Mouse (Mus musculus) embryonic fibroblast, embryonic 13.5 days (primary cell): ENCODE results near the gene Helz.

ENCODE experiments used
- CTCF ChIP-seq: IDR thresholded peaks from 2 replicates; pipeline ENCODE4 v1.5.1; 2011; ENCODE audit warnings: mild to moderate bottlenecking, control low read depth, low read length, moderate library complexity, borderline replicate concordance; ENCODE audit not compliant: insufficient read depth
- POLR2A ChIP-seq: IDR thresholded peaks from 2 replicates; pipeline ENCODE4 v1.6.1; 2011; ENCODE audit warnings: low read depth, mild to moderate bottlenecking, control low read depth, low read length, moderate library complexity

DNA sequence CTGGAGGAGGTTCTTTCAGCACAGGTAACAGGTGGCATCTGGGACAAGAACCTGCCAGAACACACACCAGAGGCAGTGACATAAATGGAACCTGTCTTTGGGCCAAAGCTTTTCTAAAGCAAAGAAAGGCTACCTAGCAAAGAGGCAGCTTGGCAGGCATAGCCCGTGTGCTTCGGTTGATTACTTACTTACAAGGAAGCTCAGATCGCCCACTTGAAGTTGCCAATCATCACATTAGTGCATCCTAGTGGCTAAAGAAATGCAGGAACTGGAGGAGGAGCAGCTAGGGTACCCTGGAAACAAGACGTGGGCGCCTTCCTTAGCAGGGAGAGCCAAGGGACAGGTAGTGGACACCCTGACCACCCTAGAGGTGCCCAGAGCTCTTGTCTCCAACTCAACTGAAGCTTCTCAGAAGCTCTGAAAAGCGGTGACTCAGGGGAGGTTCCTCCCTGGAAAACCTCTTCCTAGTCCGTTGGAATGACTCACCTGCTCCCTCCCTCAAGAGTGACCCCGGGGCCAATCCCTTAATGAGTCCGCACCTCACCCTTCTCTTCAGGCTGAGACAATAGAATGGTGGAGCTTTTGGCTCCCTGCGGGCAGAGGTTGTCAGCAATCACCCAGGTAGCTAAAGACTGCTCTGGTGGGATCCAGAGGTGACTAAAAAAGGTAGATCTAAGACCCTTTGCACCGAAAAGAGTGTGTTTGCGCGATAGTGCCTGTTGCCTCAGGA, 1.8 kb upstream of the Helz start:
- TF ChIP-seq CTCF, result no peak
- TF ChIP-seq POLR2A, result no peak
